Comparison of ENCODE assay signal across 10 mouse cellular contexts in the genomic region with DNA sequence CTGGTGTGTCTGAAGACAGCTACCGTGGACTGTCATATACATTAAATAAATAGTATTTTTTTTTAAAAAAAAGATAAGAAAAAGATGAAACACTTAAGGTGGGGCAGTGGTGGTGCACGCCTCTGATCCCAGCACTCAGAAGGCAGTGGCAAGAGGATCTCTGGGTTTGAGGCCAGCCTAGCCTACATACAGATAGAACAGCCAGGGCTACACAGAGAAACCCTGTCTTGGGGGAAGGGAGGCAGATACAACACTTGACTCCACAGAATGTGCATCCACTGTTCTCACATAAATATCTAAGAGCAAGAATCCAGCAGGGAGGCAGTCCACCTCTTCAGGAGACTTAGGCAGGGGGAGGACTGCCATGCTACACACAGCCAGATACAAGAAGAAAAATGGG. TPM values are rescaled to one million over a fixed set of nuclear protein-coding genes. Genes with fewer than 3 reads are reported as not detected.
DNase-seq lines count a peak whose midpoint lies in the region; ATAC-seq lines count a peak whose summit lies in the region.
"Had no signal": no experiment of that assay in that cellular context is flagged by ENCODE, and none has a peak within 500 bp of the region (broad histone marks: within the 10 kb centered on the region; RNA-seq: fewer than 3 reads in every experiment).

No protein-coding gene starts in this region.

- no peak overlapping the region for H3K27ac ChIP-seq in heart, embryonic 11.5 days (ENCODE audit: low read depth, low read length)
- no peak overlapping the region for H3K27ac ChIP-seq in hindbrain, embryonic 13.5 days
- H3K27ac ChIP-seq in midbrain, embryonic 12.5 days (replicated peaks) = no peak overlapping the region
- H3K27ac ChIP-seq: macrophage had no signal

- ATAC-seq in heart, embryonic 11.5 days (replicated peaks; ENCODE audit: insufficient number of reproducible peaks, low FRiP score, low TSS enrichment) = 0 out of 2 replicates have a peak, but pooled peaks have one; percentile 29
- ATAC-seq in hindbrain, embryonic 13.5 days (ENCODE audit: low FRiP score) = no peak
- no peak for ATAC-seq in midbrain, embryonic 12.5 days (ENCODE audit: low FRiP score, low read depth)
- ATAC-seq in frontal cortex, adult (ENCODE audit: low TSS enrichment) = no peak

- peak overlapping the region; percentile 23 for H3K4me3 ChIP-seq in heart, embryonic 11.5 days (ENCODE audit: low read depth, low read length)
- H3K4me3 ChIP-seq in hindbrain, embryonic 13.5 days = peak overlapping the region; percentile 14; the same call in 1 of the 2 replicates
- 0 out of 2 replicates have a peak overlapping the region, but pooled peaks have one; percentile 14 for H3K4me3 ChIP-seq in midbrain, embryonic 12.5 days

- peak overlapping the region; percentile 83 for H3K4me2 ChIP-seq in heart, embryonic 11.5 days
- H3K4me2 ChIP-seq in hindbrain, embryonic 13.5 days = peak overlapping the region; percentile 91
- peak overlapping the region; percentile 74 for H3K4me2 ChIP-seq in midbrain, embryonic 12.5 days (replicated peaks)

- H3K4me1 ChIP-seq in heart, embryonic 11.5 days (ENCODE audit: control insufficient read depth, insufficient read depth, low read length) = peaks cover 22% of the 10 kb centered on the region
- H3K4me1 ChIP-seq in hindbrain, embryonic 13.5 days (replicated peaks) = peaks cover 48% of the 10 kb centered on the region
- H3K4me1 ChIP-seq in midbrain, embryonic 12.5 days = peaks cover 33% of the 10 kb centered on the region

- no peaks in the 10 kb centered on the region for H3K36me3 ChIP-seq in heart, embryonic 11.5 days (ENCODE audit: control insufficient read depth, insufficient read depth, low read length)
- H3K36me3 ChIP-seq in hindbrain, embryonic 13.5 days = no peaks in the 10 kb centered on the region
- no peaks in the 10 kb centered on the region for H3K36me3 ChIP-seq in midbrain, embryonic 12.5 days

- no peaks in the 10 kb centered on the region for H3K9me3 ChIP-seq in heart, embryonic 11.5 days (replicated peaks; ENCODE audit: control insufficient read depth, low read length)
- H3K9me3 ChIP-seq in hindbrain, embryonic 13.5 days = no peaks in the 10 kb centered on the region
- no peaks in the 10 kb centered on the region for H3K9me3 ChIP-seq in midbrain, embryonic 12.5 days

- 79% methylated on average over 2 of the region's 2 CpGs for WGBS in heart, embryonic 11.5 days (ENCODE audit: insufficient replicate concordance)
- 91% methylated on average over 2 of the region's 2 CpGs for WGBS in hindbrain, embryonic 13.5 days
- 95% methylated on average over 2 of the region's 2 CpGs for WGBS in midbrain, embryonic 12.5 days

- H3K27me3 ChIP-seq in heart, embryonic 11.5 days (ENCODE audit: control insufficient read depth, insufficient read depth, low read length) = no peaks in the 10 kb centered on the region
- H3K27me3 ChIP-seq in hindbrain, embryonic 13.5 days = no peaks in the 10 kb centered on the region
- H3K27me3 ChIP-seq in midbrain, embryonic 12.5 days = no peaks in the 10 kb centered on the region

- no peak for DNase-seq in heart, adult 8-10 months (ENCODE audit: low spot score)
- DNase-seq in c-Kit-positive CD71-positive TER-119-positive erythroid progenitor cells, embryonic 14.5 days (ENCODE audit: low spot score) = peak; percentile 28
- DNase-seq in adrenal gland, adult 18-20 months (ENCODE audit: low spot score in 2 of 2) = no peak
- no peak for DNase-seq in embryo, embryonic 9.5 days (ENCODE audit: extremely low spot score)
- DNase-seq: cerebellum, postnatal 36 days had no signal

- H3K9ac ChIP-seq in heart, embryonic 11.5 days (ENCODE audit: low read depth, low read length) = no peak overlapping the region; the same call in 1 of the 2 replicates
- peak overlapping the region; percentile 58; the same call in 1 of the 2 replicates for H3K9ac ChIP-seq in hindbrain, embryonic 13.5 days
- H3K9ac ChIP-seq in midbrain, embryonic 12.5 days (replicated peaks) = no peak overlapping the region; the same call in 1 of the 2 replicates

RNA-seq across cellular contexts. Expression of a gene that starts 4.1 kb away (rescaled TPM):
- 9.6 and 16.8 TPM in 2 replicates for polyA plus RNA-seq in heart, embryonic 11.5 days (2014; fragmentation: Nextera tagmentation; extraction: Ambion mirVana)
- 100 to 1,000 TPM; 132 to 160 (median 141) TPM for total RNA-seq in heart, adult 8-10 months (2022)
- polyA plus RNA-seq in hindbrain, embryonic 13.5 days (2015; fragmentation: Nextera tagmentation; extraction: Ambion mirVana) = 19.8 and 23.6 TPM in 2 replicates
- polyA plus RNA-seq in midbrain, embryonic 12.5 days (2016; fragmentation: Nextera tagmentation; extraction: Ambion mirVana) = 16.6 and 17.4 TPM in 2 replicates
- 100 to 1,000 TPM; 114 to 125 TPM for total RNA-seq in adrenal gland, adult 18-20 months (2021)

RNA-seq across cellular contexts. Expression of a gene that starts 13.4 kb away (rescaled TPM):
- 14.1 and 20.0 TPM in 2 replicates for polyA plus RNA-seq in heart, embryonic 11.5 days (2014; fragmentation: Nextera tagmentation; extraction: Ambion mirVana)
- 1 to 10 TPM; 3.9 to 7.5 (median 6.6) TPM for total RNA-seq in heart, adult 8-10 months (2022)
- polyA plus RNA-seq in hindbrain, embryonic 13.5 days (2015; fragmentation: Nextera tagmentation; extraction: Ambion mirVana) = 11.0 and 11.5 TPM in 2 replicates
- polyA plus RNA-seq in midbrain, embryonic 12.5 days (2016; fragmentation: Nextera tagmentation; extraction: Ambion mirVana) = 11.0 and 13.0 TPM in 2 replicates
- 1 to 10 TPM; 4.7 to 4.9 TPM for total RNA-seq in adrenal gland, adult 18-20 months (2021)
- polyA plus RNA-seq: macrophage had no signal
